Mouse (Mus musculus) olfactory bulb, adult 2 months (tissue): Measurements from ENCODE around the gene Slc35a1.

Source experiments
- CTCF ChIP-seq: fragments of 200-500 bp; IDR thresholded peaks from 2 replicates; pipeline ENCODE4 v1.5.1; 2012; ENCODE audit warnings: low read depth, mild to moderate bottlenecking, low read length, moderate library complexity; ENCODE audit not compliant: insufficient read depth
- POLR2A ChIP-seq: fragments of 200-500 bp; IDR thresholded peaks from 2 replicates; pipeline ENCODE4 v1.6.1; 2012; ENCODE audit warnings: mild to moderate bottlenecking, low read depth, low read length, moderate library complexity; ENCODE audit not compliant: insufficient read depth

DNA sequence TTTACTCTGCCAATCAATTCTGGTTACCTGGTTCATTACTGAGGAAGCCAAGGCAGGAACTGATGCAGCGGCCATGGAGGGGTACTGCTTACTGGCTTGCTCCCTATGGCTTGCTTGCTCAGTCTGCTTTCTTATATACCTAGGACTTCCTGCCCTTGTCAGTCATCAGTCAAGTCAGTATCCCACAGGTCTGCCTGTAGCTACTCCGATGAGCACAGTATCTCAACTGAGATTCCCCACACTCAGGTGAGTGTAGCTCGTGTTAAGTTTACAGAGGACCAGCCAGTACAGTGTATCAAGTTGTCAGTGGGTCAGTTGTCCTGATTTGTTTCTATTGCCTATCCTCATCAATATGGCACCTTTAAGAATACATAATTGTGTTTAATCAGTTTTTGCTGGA lies 46.5 kb downstream of the Slc35a1 start:
- TF ChIP-seq CTCF: no peak
- TF ChIP-seq POLR2A: no peak
